Mouse (Mus musculus): ENCODE results near the gene Polr1d. TPM values are rescaled to one million over a fixed set of nuclear protein-coding genes. Genes with fewer than 3 reads are reported as not detected.
A peak's percentile ranks its signal among the peaks of the same experiment; 100 is the strongest.

Polr1d gene
- polyA plus RNA-seq, 1 experiment from 2014 or later, result 103 TPM

GRCm38 (mm10) chr5:147059319-147059718 lies 17.5 kb upstream of the Polr1d start:
- H3K9ac ChIP-seq (ENCODE audit: low read depth, low read length), result no peak overlapping the region
- no peak for ATAC-seq (replicated peaks; ENCODE audit: insufficient number of reproducible peaks, low FRiP score, low TSS enrichment)
- peaks cover 8% of the 10 kb centered on the region for H3K4me1 ChIP-seq (ENCODE audit: control insufficient read depth, insufficient read depth, low read length)
- no peak overlapping the region for H3K27ac ChIP-seq (ENCODE audit: low read depth, low read length)
- 86% methylated on average over 9 of the region's 9 CpGs for whole genome bisulfite sequencing (ENCODE audit: insufficient replicate concordance)
- H3K4me3 ChIP-seq (ENCODE audit: low read depth, low read length), result no peak overlapping the region
- no peaks in the 10 kb centered on the region for H3K27me3 ChIP-seq (ENCODE audit: control insufficient read depth, insufficient read depth, low read length)
- H3K4me2 ChIP-seq, result no peak overlapping the region
- H3K9me3 ChIP-seq (replicated peaks; ENCODE audit: control insufficient read depth, low read length), result no peaks in the 10 kb centered on the region
- no peaks in the 10 kb centered on the region for H3K36me3 ChIP-seq (ENCODE audit: control insufficient read depth, insufficient read depth, low read length)

DNA sequence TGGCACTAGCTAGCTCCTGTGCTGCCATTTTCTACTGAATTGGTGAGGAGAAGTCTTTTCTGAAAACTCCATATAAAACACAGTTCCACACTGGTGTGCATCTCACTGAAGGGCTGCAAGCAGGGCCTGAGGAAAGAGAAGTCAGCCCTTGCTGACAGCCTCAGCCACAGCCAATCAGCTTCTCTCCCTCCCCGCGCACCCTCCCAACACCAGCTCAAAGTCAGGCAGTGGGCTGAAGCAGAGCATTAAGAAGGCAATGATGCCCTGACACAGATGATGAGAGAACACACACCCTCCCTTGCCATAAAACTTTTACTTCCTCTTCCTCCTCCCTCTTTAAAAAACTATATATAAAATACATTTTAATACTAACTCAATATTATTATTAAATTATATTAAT lies 16.8 kb upstream of the Polr1d start:
- no peak for ATAC-seq (replicated peaks; ENCODE audit: insufficient number of reproducible peaks, low FRiP score, low TSS enrichment)
- Histone ChIP-seq H3K9me3 (replicated peaks; ENCODE audit: control insufficient read depth, low read length) (no peaks in the 10 kb centered on the region), H3K9ac (ENCODE audit: low read depth, low read length) (no peak overlapping the region), H3K27me3 (ENCODE audit: control insufficient read depth, insufficient read depth, low read length) (no peaks in the 10 kb centered on the region), H3K4me1 (ENCODE audit: control insufficient read depth, insufficient read depth, low read length) (peaks cover 8% of the 10 kb centered on the region), H3K4me2 (no peak overlapping the region), H3K4me3 (ENCODE audit: low read depth, low read length) (no peak overlapping the region), H3K36me3 (ENCODE audit: control insufficient read depth, insufficient read depth, low read length) (no peaks in the 10 kb centered on the region), H3K27ac (ENCODE audit: low read depth, low read length) (no peak overlapping the region)
- WGBS (ENCODE audit: insufficient replicate concordance), result 84% methylated on average over 2 of the region's 2 CpGs

- H3K9me3 ChIP-seq (replicated peaks; ENCODE audit: control insufficient read depth, low read length), result no peaks in the 10 kb centered on the region
- no peak overlapping the region for H3K4me3 ChIP-seq (ENCODE audit: low read depth, low read length)
- H3K27me3 ChIP-seq (ENCODE audit: control insufficient read depth, insufficient read depth, low read length), result no peaks in the 10 kb centered on the region
- peaks cover 8% of the 10 kb centered on the region for H3K4me1 ChIP-seq (ENCODE audit: control insufficient read depth, insufficient read depth, low read length)
- ATAC-seq (replicated peaks; ENCODE audit: insufficient number of reproducible peaks, low FRiP score, low TSS enrichment), result no peak
- H3K36me3 ChIP-seq (ENCODE audit: control insufficient read depth, insufficient read depth, low read length), result no peaks in the 10 kb centered on the region
- no peak overlapping the region for H3K27ac ChIP-seq (ENCODE audit: low read depth, low read length)
- H3K9ac ChIP-seq (ENCODE audit: low read depth, low read length), result no peak overlapping the region
- 39% methylated on average over 8 of the region's 8 CpGs for WGBS (ENCODE audit: insufficient replicate concordance)
- no peak overlapping the region for H3K4me2 ChIP-seq
These were observed 13.6 kb upstream of the Polr1d start for GRCm38 (mm10) chr5:147063215-147063661.

- Histone ChIP-seq H3K27ac (ENCODE audit: low read depth, low read length) (no peak overlapping the region), H3K4me3 (ENCODE audit: low read depth, low read length) (no peak overlapping the region), H3K4me2 (no peak overlapping the region), H3K9ac (ENCODE audit: low read depth, low read length) (no peak overlapping the region), H3K4me1 (ENCODE audit: control insufficient read depth, insufficient read depth, low read length) (peaks cover 25% of the 10 kb centered on the region), H3K9me3 (replicated peaks; ENCODE audit: control insufficient read depth, low read length) (no peaks in the 10 kb centered on the region), H3K36me3 (ENCODE audit: control insufficient read depth, insufficient read depth, low read length) (no peaks in the 10 kb centered on the region), H3K27me3 (ENCODE audit: control insufficient read depth, insufficient read depth, low read length) (no peaks in the 10 kb centered on the region)
- whole genome bisulfite sequencing (ENCODE audit: insufficient replicate concordance), result 55% methylated on average over 4 of the region's 4 CpGs
- ATAC-seq (replicated peaks; ENCODE audit: insufficient number of reproducible peaks, low FRiP score, low TSS enrichment), result no peak
These were observed 10.7 kb upstream of the Polr1d start for GRCm38 (mm10) chr5:147066129-147066528.

GRCm38 (mm10) chr5:147066965-147067364 lies 9.9 kb upstream of the Polr1d start:
- Histone ChIP-seq H3K27ac (ENCODE audit: low read depth, low read length) (no peak overlapping the region), H3K27me3 (ENCODE audit: control insufficient read depth, insufficient read depth, low read length) (no peaks in the 10 kb centered on the region), H3K36me3 (ENCODE audit: control insufficient read depth, insufficient read depth, low read length) (no peaks in the 10 kb centered on the region), H3K4me1 (ENCODE audit: control insufficient read depth, insufficient read depth, low read length) (peaks cover 28% of the 10 kb centered on the region), H3K9me3 (replicated peaks; ENCODE audit: control insufficient read depth, low read length) (no peaks in the 10 kb centered on the region), H3K4me2 (no peak overlapping the region), H3K4me3 (ENCODE audit: low read depth, low read length) (no peak overlapping the region), H3K9ac (ENCODE audit: low read depth, low read length) (no peak overlapping the region)
- 66% methylated on average over 5 of the region's 5 CpGs for WGBS (ENCODE audit: insufficient replicate concordance)
- no peak for ATAC-seq (replicated peaks; ENCODE audit: insufficient number of reproducible peaks, low FRiP score, low TSS enrichment)

- 58% methylated on average over 5 of the region's 5 CpGs for WGBS (ENCODE audit: insufficient replicate concordance)
- Histone ChIP-seq H3K27me3 (ENCODE audit: control insufficient read depth, insufficient read depth, low read length) (no peaks in the 10 kb centered on the region), H3K36me3 (ENCODE audit: control insufficient read depth, insufficient read depth, low read length) (no peaks in the 10 kb centered on the region), H3K4me3 (ENCODE audit: low read depth, low read length) (no peak overlapping the region), H3K4me2 (no peak overlapping the region), H3K9ac (ENCODE audit: low read depth, low read length) (no peak overlapping the region), H3K4me1 (ENCODE audit: control insufficient read depth, insufficient read depth, low read length) (peaks cover 28% of the 10 kb centered on the region), H3K9me3 (replicated peaks; ENCODE audit: control insufficient read depth, low read length) (no peaks in the 10 kb centered on the region), H3K27ac (ENCODE audit: low read depth, low read length) (no peak overlapping the region)
- ATAC-seq (replicated peaks; ENCODE audit: insufficient number of reproducible peaks, low FRiP score, low TSS enrichment), result no peak
These were observed 8.0 kb upstream of the Polr1d start for GRCm38 (mm10) chr5:147068876-147069275.

GRCm38 (mm10) chr5:147070791-147071516 lies 5.9 kb upstream of the Polr1d start:
- Histone ChIP-seq H3K4me2 (no peak overlapping the region; the same call in 1 of the 2 replicates), H3K27ac (ENCODE audit: low read depth, low read length) (peak overlapping the region; percentile 2; the same call in 1 of the 2 replicates), H3K4me1 (ENCODE audit: control insufficient read depth, insufficient read depth, low read length) (peaks cover 36% of the 10 kb centered on the region), H3K36me3 (ENCODE audit: control insufficient read depth, insufficient read depth, low read length) (no peaks in the 10 kb centered on the region), H3K9ac (ENCODE audit: low read depth, low read length) (peak overlapping the region; percentile 28; the same call in 1 of the 2 replicates), H3K27me3 (ENCODE audit: control insufficient read depth, insufficient read depth, low read length) (no peaks in the 10 kb centered on the region), H3K4me3 (ENCODE audit: low read depth, low read length) (no peak overlapping the region), H3K9me3 (replicated peaks; ENCODE audit: control insufficient read depth, low read length) (no peaks in the 10 kb centered on the region)
- ATAC-seq (replicated peaks; ENCODE audit: insufficient number of reproducible peaks, low FRiP score, low TSS enrichment), result no peak
- 58% methylated on average over 16 of the region's 16 CpGs for WGBS (ENCODE audit: insufficient replicate concordance)

DNA sequence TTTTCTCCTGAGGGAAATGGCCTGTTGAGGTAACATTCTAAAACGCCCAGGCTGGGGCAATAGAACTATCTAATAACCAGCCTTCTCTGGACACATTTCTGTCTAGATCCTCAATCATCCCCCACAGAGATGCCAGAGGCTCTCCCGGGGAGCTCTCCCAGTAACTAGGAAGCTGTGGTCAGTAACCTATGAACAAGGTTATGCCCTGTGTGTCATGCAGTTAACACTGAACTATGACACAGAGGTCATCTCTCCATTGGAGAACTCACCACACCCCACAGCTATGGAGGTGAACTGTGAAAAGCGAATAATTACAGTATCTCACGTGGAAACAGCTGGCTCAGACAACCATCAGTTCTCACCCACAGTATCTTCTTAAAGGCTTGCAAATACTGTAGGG lies 5.0 kb upstream of the Polr1d start:
- Histone ChIP-seq H3K9me3 (replicated peaks; ENCODE audit: control insufficient read depth, low read length) (no peaks in the 10 kb centered on the region), H3K27ac (ENCODE audit: low read depth, low read length) (no peak overlapping the region), H3K4me2 (no peak overlapping the region), H3K4me1 (ENCODE audit: control insufficient read depth, insufficient read depth, low read length) (peaks cover 36% of the 10 kb centered on the region), H3K36me3 (ENCODE audit: control insufficient read depth, insufficient read depth, low read length) (no peaks in the 10 kb centered on the region), H3K27me3 (ENCODE audit: control insufficient read depth, insufficient read depth, low read length) (no peaks in the 10 kb centered on the region), H3K9ac (ENCODE audit: low read depth, low read length) (no peak overlapping the region), H3K4me3 (ENCODE audit: low read depth, low read length) (no peak overlapping the region)
- 57% methylated on average over 4 of the region's 4 CpGs for WGBS (ENCODE audit: insufficient replicate concordance)
- ATAC-seq (replicated peaks; ENCODE audit: insufficient number of reproducible peaks, low FRiP score, low TSS enrichment), result no peak

GRCm38 (mm10) chr5:147073805-147074204 lies 3.0 kb upstream of the Polr1d start:
- H3K4me1 ChIP-seq (ENCODE audit: control insufficient read depth, insufficient read depth, low read length), result peaks cover 40% of the 10 kb centered on the region
- 82% methylated on average over 6 of the region's 6 CpGs for WGBS (ENCODE audit: insufficient replicate concordance)

More at GRCm38 (mm10) chr5:147073805-147074204, 3.0 kb upstream of the Polr1d start:
- Histone ChIP-seq H3K4me3 (ENCODE audit: low read depth, low read length) (no peak overlapping the region), H3K27me3 (ENCODE audit: control insufficient read depth, insufficient read depth, low read length) (no peaks in the 10 kb centered on the region), H3K36me3 (ENCODE audit: control insufficient read depth, insufficient read depth, low read length) (no peaks in the 10 kb centered on the region), H3K27ac (ENCODE audit: low read depth, low read length) (no peak overlapping the region), H3K9ac (ENCODE audit: low read depth, low read length) (no peak overlapping the region), H3K9me3 (replicated peaks; ENCODE audit: control insufficient read depth, low read length) (no peaks in the 10 kb centered on the region), H3K4me2 (no peak overlapping the region)
- no peak for ATAC-seq (replicated peaks; ENCODE audit: insufficient number of reproducible peaks, low FRiP score, low TSS enrichment)
